Mouse (Mus musculus): ENCODE data around the gene Ing1. TPM values are rescaled to one million over a fixed set of nuclear protein-coding genes. Genes with fewer than 3 reads are reported as not detected.

Gene Ing1
- polyA plus RNA-seq, 1 experiment from 2014 or later = 12.6 TPM

GRCm38 (mm10) chr8:11585513-11586373 is 30.4 kb downstream of the Ing1 start:
- no peaks in the 10 kb centered on the region for H3K9me3 ChIP-seq (ENCODE audit: low read length)
- no peak overlapping the region for H3K4me2 ChIP-seq (ENCODE audit: low read depth, low read length)
- ATAC-seq = no peak
- no peaks in the 10 kb centered on the region for H3K36me3 ChIP-seq (replicated peaks; ENCODE audit: insufficient read depth, low read length)
- no peaks in the 10 kb centered on the region for H3K27me3 ChIP-seq (ENCODE audit: insufficient read depth, low read length)
- 65% methylated on average over 21 of the region's 21 CpGs for WGBS (ENCODE audit: insufficient replicate concordance)
- H3K4me1 ChIP-seq (ENCODE audit: insufficient read depth) = no peaks in the 10 kb centered on the region
- DNase-seq = no peak
- TF ChIP-seq CTCF (IDR thresholded peaks at IDR 0.05; ENCODE audit: low read depth) = no peak
- TF ChIP-seq EP300 (IDR thresholded peaks at IDR 0.05; ENCODE audit: low read depth) = no peak
- H3K4me3 ChIP-seq (ENCODE audit: low read depth, low read length) = no peak overlapping the region
- H3K27ac ChIP-seq (ENCODE audit: low read depth) = no peak overlapping the region
- no peak overlapping the region for H3K9ac ChIP-seq (replicated peaks)

DNA sequence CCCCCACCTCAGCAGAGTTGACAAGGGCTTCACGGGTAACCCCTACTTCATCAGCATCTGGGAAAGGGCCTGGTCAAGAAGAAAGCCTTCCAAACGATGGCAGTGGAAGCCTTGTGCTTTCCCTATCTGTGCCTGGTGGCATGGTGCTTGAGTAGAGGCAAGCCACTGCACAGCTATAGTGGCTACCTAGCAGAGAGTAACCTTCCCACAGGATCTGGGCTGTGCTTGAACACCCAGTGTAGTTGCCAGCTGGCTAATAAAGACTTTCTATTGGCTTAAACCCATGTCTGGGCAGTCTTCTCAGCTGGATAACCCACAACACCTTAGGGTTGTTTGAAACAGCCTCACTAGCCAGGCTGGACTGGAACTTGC is 31.0 kb downstream of the Ing1 start:
- Histone ChIP-seq H3K4me2 (ENCODE audit: low read depth, low read length) (no peak overlapping the region), H3K9me3 (ENCODE audit: low read length) (no peaks in the 10 kb centered on the region), H3K36me3 (replicated peaks; ENCODE audit: insufficient read depth, low read length) (no peaks in the 10 kb centered on the region), H3K27me3 (ENCODE audit: insufficient read depth, low read length) (no peaks in the 10 kb centered on the region), H3K4me3 (ENCODE audit: low read depth, low read length) (no peak overlapping the region), H3K27ac (ENCODE audit: low read depth) (no peak overlapping the region), H3K4me1 (ENCODE audit: insufficient read depth) (no peaks in the 10 kb centered on the region), H3K9ac (replicated peaks) (no peak overlapping the region)
- TF ChIP-seq EP300 (IDR thresholded peaks at IDR 0.05; ENCODE audit: low read depth) = no peak
- no peak for TF ChIP-seq CTCF (IDR thresholded peaks at IDR 0.05; ENCODE audit: low read depth)
- ATAC-seq = no peak
- WGBS (ENCODE audit: insufficient replicate concordance) = 72% methylated on average over 2 of the region's 2 CpGs
- DNase-seq = no peak

DNA sequence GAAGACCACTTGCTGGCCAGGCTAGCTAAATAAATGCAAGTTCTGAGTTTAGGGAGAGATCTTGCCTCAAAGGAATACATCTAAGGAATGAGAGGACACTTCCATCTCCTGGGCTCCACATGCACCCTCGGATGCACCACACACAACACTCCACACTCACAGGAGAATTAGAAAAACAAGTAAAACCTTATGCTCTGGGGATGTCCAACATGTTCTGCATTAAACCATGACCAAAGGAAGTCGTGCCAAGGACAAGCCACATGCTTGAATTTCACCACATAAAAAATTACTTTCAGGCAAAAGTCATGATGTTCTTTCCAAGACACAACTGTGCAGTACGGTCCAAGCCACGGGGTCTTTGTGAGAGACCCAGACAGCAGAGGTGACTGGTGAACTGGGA is 36.5 kb downstream of the Ing1 start:
- Histone ChIP-seq H3K4me1 (ENCODE audit: insufficient read depth) (0 out of 2 replicates have a peak, but pooled peaks cover 3% of the 10 kb centered on the region), H3K4me3 (ENCODE audit: low read depth, low read length) (no peak overlapping the region), H3K9ac (replicated peaks) (no peak overlapping the region), H3K27ac (ENCODE audit: low read depth) (no peak overlapping the region), H3K4me2 (ENCODE audit: low read depth, low read length) (no peak overlapping the region), H3K27me3 (ENCODE audit: insufficient read depth, low read length) (no peaks in the 10 kb centered on the region), H3K9me3 (ENCODE audit: low read length) (no peaks in the 10 kb centered on the region), H3K36me3 (replicated peaks; ENCODE audit: insufficient read depth, low read length) (no peaks in the 10 kb centered on the region)
- no peak for TF ChIP-seq CTCF (IDR thresholded peaks at IDR 0.05; ENCODE audit: low read depth)
- TF ChIP-seq EP300 (IDR thresholded peaks at IDR 0.05; ENCODE audit: low read depth) = no peak
- DNase-seq = no peak
- no peak for ATAC-seq
- WGBS (ENCODE audit: insufficient replicate concordance) = 74% methylated on average over 4 of the region's 4 CpGs

GRCm38 (mm10) chr8:11592296-11592695 is 36.9 kb downstream of the Ing1 start:
- peak; percentile 34 for DNase-seq
- TF ChIP-seq EP300 (IDR thresholded peaks at IDR 0.05; ENCODE audit: low read depth) (no peak), CTCF (IDR thresholded peaks at IDR 0.05; ENCODE audit: low read depth) (no peak)
- ATAC-seq = no peak
- no peaks in the 10 kb centered on the region for H3K27me3 ChIP-seq (ENCODE audit: insufficient read depth, low read length)
- 0 out of 2 replicates have a peak, but pooled peaks cover 3% of the 10 kb centered on the region for H3K4me1 ChIP-seq (ENCODE audit: insufficient read depth)
- H3K9ac ChIP-seq (replicated peaks) = no peak overlapping the region
- no peak overlapping the region for H3K4me3 ChIP-seq (ENCODE audit: low read depth, low read length)
- no peaks in the 10 kb centered on the region for H3K36me3 ChIP-seq (replicated peaks; ENCODE audit: insufficient read depth, low read length)
- H3K4me2 ChIP-seq (ENCODE audit: low read depth, low read length) = peak overlapping the region; percentile 40; the same call in 1 of the 2 replicates
- WGBS (ENCODE audit: insufficient replicate concordance) = 25% methylated on average over 13 of the region's 13 CpGs
- H3K27ac ChIP-seq (ENCODE audit: low read depth) = no peak overlapping the region
- H3K9me3 ChIP-seq (ENCODE audit: low read length) = no peaks in the 10 kb centered on the region

DNA sequence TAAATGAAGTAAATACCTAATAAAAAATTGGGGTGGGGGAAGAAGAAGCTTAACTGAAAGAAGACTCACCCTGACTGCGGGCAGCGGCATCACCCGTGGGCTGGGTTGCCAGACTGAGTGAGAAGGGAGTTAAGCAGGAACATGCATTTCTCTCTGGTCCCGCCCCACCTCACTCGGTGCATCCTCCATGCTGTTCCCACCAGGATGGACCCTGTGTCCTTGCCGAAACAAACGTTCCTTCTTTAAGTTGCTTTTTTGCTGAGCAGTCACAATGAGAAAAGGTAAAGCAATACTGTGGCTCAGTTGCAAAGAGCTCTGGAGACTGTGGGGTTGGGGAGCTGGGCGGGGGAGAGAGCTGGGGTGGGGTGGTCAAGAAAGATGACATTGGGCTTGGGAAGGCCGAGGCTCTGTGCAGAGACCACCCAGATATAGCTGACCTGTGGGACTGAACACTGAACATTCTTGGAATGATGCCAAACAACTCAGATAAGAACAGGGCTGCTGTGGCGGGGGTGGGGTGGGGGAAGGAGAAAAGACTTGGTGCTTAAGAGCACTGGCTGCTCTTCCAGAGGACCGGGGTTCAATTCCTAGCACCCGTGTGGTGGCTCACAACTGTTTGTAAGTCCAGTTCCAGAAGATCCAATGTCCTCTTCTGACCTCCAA is 38.0 kb downstream of the Ing1 start:
- Histone ChIP-seq H3K27ac (ENCODE audit: low read depth) (no peak overlapping the region), H3K9me3 (ENCODE audit: low read length) (no peaks in the 10 kb centered on the region), H3K36me3 (replicated peaks; ENCODE audit: insufficient read depth, low read length) (no peaks in the 10 kb centered on the region), H3K9ac (replicated peaks) (no peak overlapping the region), H3K4me2 (ENCODE audit: low read depth, low read length) (no peak overlapping the region), H3K4me1 (ENCODE audit: insufficient read depth) (0 out of 2 replicates have a peak, but pooled peaks cover 3% of the 10 kb centered on the region), H3K4me3 (ENCODE audit: low read depth, low read length) (no peak overlapping the region), H3K27me3 (ENCODE audit: insufficient read depth, low read length) (no peaks in the 10 kb centered on the region)
- 56% methylated on average over 12 of the region's 12 CpGs for WGBS (ENCODE audit: insufficient replicate concordance)
- no peak for ATAC-seq
- no peak for DNase-seq
- no peak for TF ChIP-seq EP300 (IDR thresholded peaks at IDR 0.05; ENCODE audit: low read depth)

GRCm38 (mm10) chr8:11600301-11600951 is 45.1 kb downstream of the Ing1 start:
- no peak overlapping the region for H3K4me2 ChIP-seq (ENCODE audit: low read depth, low read length)
- H3K9ac ChIP-seq (replicated peaks) = no peak overlapping the region
- H3K36me3 ChIP-seq (replicated peaks; ENCODE audit: insufficient read depth, low read length) = no peaks in the 10 kb centered on the region
- DNase-seq (no peak), ATAC-seq (no peak)
- 62% methylated on average over 5 of the region's 5 CpGs for WGBS (ENCODE audit: insufficient replicate concordance)
- no peaks in the 10 kb centered on the region for H3K27me3 ChIP-seq (ENCODE audit: insufficient read depth, low read length)
- no peak overlapping the region for H3K27ac ChIP-seq (ENCODE audit: low read depth)
- no peak overlapping the region for H3K4me3 ChIP-seq (ENCODE audit: low read depth, low read length)
- no peaks in the 10 kb centered on the region for H3K9me3 ChIP-seq (ENCODE audit: low read length)
- no peak for TF ChIP-seq EP300 (IDR thresholded peaks at IDR 0.05; ENCODE audit: low read depth)
- TF ChIP-seq CTCF (IDR thresholded peaks at IDR 0.05; ENCODE audit: low read depth) = no peak
- no peaks in the 10 kb centered on the region for H3K4me1 ChIP-seq (ENCODE audit: insufficient read depth)

Data from liver, postnatal 0 days (tissue).